Mouse (Mus musculus): ENCODE measurements at regions not wholly inside any gene's neighbourhood (a gene's known extent, or its start where the extent isn't known, plus 50 kb on each side); places are given as distances from the start of the nearest gene placed in this dataset.

DNA sequence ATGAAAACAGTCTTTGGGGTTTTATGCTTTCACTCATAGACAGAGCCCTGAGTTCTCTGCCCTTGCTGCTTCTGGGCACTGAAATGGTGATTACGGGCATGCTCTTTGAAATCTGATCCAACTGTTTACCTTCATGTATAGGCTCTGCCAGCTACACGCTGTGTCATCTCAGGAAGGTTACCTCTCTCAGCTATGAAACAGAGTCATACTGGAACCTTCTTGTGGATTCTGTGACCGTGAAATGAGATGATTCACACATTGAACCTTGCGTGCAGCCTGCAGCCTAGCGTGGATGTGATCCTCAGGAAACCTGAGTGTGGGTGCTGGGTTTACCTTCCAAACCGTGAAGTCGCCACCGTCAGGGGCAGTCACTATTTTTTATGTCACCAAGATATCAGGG lies 189.7 kb upstream of the Spdye4c start:
- DNase-seq (ENCODE audit: low spot score) = no peak

DNA sequence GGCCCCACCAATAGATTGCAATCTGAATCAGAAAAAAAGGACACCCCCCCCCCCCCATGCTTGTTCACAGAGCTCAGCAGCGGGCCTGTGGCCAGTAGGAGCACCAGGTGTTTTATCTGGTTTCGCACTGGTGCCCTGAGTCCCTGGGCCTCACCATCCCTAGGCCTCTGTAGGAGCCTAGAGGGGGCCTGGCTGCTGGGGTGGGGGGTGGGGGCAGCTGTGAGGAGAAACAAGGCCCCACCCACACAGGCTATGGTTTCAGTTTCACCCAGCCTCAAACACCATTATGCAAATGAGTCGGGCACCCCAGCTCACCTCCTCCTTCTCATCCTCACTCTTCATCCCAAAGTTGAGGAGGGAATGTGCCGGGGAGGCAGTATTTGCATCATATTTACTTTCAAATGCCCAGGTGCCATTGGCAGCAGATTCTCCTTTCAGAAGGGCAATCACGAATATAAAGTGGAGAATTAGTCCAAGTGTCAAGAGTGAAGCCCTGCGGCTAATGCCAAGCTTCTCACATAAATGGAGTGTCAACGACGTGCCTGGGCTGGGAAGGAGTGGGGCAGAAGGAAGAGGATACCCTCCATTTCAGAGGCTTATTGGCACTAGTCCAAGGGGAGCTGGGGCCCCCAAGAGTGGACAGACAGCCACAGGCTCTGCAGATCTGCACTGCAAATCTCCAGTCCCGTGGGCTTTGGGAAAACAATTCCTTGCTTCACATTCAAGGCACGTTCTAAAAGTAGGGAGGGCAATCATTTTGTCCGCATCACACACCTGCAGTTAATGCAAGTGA lies 187.7 kb upstream of the Spdye4c start:
- no peak for DNase-seq (ENCODE audit: low spot score)

DNA sequence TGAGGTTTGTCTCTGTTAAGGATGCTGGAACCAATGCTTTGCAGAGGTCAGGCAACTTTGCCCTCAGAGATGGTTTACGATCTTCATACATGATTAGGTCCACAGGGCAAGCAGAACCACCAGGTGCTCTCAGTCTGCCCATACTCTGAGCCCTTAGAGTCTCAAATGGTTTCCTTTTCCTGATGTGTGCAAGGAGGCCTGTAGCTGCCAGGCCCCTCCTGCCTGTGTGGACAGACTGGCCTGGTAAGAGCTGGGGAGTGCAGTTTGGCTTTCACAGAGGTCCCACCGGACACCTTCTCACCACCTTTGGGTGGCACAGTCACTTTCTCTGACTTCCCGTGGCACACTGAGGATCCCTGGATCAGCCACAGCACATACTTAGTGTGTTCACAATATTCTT lies 186.6 kb upstream of the Spdye4c start:
- no peak for DNase-seq (ENCODE audit: low spot score)

DNA sequence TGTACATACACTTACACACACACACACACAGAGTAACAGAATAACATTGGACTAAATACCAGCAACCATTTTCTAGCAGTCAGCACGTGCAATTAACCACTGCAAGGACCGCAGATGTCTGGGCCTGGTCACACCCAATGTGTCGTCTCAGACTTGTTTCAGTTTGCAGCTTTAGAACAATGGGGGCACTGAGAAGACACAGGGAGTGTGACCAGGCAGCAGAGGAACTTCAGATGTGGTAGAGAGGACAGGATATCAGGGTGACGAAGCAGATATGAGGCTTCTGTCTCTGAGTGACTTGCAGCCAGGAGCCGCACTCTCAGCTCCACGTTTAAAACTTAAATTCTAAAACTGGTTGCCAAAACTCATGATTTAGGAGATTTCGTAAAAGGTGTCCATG lies 183.9 kb upstream of the Spdye4c start:
- DNase-seq (ENCODE audit: low spot score) = no peak

DNA sequence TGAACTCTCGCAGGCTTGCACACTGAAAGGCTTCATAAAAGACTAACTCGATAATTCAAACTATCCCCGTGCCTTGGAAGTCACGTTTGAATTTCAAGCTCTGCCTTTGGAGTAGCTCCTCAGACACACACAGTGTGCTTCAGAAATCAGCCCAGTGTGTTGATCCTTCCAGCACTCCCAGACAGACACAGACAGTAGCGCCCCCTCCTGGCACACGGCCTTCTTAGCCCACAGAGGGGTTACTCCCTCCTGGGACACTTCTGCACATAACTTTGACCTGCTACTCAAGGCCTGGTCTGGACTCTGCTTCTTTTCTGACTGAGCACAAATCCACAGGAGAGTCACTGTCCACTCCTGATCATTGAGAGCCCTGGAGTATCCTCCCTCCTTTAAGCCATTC lies 182.3 kb upstream of the Spdye4c start:
- DNase-seq (ENCODE audit: low spot score) = no peak

DNA sequence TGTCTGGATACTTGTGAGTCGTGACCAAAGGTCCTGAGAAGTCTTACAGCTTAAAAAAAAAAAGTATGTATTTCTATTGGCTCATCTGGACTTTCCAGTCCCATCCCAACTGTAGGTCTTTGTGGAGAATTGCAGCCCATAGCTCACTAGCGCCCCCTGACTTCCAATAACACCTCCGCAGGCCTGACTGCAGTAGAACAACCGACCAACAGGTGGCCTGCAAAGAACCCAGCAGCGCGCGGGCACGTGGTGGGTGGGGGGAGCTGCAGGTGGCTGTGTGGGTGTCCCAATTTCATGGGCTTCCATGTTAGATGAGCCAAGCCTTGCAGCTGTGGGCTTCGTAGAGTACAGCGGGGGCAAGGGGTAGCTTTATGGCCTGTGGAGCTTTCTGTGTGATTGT lies 178.7 kb upstream of the Spdye4c start:
- DNase-seq (ENCODE audit: low spot score) = peak; percentile 19

DNA sequence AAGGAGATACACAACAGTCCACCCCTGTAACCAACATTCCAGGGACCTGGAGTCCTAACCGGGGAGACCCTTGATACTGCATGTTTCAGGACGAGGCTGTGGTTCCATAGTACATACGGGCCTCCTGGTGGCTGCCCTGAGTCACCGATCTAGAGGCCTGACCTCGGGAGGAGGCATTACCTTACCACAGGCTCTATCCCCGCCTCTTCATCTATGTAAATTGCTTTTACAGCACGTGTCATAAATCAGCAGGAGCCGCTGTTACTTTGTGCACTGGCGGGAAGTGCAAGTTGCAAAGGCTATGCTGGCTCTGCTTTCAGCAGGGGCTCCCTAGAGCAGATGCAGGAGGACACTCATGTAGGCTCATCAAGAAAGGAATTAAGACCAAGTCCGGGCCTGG lies 178.0 kb upstream of the Spdye4c start:
- DNase-seq (ENCODE audit: low spot score) = no peak

DNA sequence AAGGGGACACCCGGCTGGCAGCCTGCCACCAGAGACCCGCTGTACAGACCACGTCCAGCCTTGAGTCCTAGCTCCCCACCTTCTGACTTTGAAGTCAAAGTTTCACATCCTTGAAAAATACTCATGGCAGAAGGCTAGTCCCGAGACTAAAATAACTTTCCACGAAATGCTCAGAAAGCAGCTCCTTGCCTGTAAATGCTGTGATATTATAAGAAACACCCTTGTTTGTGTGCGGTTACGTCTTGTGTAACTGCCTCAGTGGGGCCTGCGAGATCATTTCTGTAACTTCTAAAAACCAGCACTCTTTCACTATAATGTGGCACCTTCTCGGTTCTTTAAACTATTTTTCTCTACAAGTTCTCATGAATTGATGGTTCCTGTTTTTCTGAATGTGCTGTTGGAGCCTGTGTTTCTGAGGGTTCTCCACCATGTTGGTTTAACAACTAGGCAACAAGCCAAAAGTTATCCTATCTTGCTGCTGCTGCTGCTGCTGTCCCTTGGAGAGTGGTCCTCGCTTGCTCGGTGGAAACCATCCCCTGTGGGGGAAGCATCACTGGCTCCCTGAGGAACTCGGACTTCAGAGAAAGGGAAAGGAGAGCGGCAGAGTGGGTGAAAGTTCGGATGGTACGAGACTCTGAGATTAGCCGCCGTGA lies 176.3 kb upstream of the Spdye4c start:
- DNase-seq (ENCODE audit: low spot score) = no peak

DNA sequence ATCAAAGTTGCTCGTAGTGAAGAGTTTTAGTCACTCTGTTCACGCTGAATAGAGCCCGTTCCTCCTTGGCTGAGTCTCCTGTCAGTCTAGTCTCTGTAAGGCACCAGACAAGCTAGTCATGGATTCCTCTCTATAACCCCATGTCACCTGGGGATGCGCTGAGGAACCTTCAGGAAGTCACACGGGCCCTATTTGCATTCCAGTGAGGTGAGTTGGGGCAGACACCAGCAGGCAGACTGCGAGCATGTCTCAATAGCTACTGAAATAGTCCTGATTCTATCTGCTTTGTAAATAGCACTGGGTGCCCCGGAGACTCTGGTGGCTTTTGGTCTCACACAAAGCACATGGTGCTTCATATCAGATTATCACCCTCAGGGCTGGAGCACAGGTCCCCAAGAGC lies 174.6 kb upstream of the Spdye4c start:
- no peak for DNase-seq (ENCODE audit: low spot score)

DNA sequence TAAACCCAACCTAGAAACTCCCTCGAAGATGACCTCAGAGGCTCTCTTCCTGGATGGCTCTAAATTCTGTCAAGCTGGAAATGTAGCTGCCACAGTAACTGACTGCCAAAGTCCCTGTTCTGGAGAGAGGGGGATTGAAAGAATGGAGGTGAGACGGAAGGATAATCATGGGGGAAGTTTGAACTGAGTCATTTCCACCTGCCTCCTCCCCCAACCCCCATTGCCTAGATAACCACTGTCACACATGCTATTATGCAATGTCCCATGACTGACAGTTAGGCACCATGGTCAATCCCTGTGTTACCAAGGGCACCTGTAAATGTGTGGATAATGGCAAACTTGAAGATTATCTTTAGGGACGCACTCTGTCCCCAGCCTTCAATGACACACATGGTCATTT lies 172.0 kb upstream of the Spdye4c start:
- no peak for DNase-seq (ENCODE audit: low spot score)

DNA sequence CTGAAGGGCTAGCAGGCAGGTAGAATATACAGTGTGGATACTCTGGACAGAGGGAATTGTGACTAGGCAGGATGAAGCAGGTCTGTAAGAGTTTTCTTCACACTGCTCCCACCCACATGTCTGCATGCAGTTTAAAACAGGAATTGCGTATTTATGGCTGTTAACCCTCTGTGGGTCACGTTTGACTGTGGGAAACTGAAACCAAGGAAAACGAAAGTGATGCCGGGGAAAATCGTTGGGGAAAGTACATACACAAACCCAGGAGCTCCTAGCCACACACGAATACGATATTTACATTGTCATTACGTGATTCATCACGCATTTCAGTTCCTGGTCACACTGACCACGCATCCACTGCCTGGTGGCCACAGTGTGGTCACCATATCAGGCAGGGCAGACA lies 170.6 kb upstream of the Spdye4c start:
- DNase-seq (ENCODE audit: low spot score) = no peak

DNA sequence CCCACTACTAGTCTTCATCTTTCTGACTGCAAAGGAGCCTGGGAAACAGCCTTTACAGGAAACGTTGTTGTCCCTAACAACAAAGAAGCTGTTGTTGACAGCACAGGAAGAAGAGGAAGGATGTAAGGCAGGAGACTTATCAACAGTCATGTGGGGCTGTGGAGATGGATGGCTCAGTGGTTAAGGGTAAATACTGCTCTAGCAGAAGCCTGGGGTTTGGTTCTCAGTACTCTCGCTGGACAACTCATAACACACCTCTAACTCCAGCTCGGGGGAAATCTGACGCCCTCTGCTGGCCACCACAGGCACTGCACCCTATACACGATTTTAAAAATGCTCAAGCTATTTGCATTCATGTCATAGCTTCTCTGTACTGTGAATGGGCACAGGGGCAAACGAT lies 168.3 kb upstream of the Spdye4c start:
- no peak for DNase-seq (ENCODE audit: low spot score)

DNA sequence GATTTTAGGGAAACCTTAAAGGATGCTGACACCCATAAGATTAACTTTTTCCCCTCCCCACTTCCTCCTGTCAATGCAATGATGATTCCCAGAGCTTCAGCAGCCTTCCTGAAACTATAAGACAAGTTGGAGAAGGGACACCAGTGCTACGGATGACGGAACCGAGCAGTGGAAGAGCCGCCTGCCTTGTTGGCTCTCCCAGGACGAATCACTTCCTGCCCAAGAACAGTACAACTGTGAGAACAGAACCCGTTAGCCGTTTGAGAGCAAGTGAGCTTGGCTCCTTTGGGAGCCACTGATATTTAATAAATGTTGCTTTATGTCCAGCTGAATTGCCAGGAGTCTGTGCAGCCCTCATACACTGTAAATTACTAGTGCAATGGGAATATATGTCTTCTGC lies 166.8 kb upstream of the Spdye4c start:
- DNase-seq (ENCODE audit: low spot score) = no peak

DNA sequence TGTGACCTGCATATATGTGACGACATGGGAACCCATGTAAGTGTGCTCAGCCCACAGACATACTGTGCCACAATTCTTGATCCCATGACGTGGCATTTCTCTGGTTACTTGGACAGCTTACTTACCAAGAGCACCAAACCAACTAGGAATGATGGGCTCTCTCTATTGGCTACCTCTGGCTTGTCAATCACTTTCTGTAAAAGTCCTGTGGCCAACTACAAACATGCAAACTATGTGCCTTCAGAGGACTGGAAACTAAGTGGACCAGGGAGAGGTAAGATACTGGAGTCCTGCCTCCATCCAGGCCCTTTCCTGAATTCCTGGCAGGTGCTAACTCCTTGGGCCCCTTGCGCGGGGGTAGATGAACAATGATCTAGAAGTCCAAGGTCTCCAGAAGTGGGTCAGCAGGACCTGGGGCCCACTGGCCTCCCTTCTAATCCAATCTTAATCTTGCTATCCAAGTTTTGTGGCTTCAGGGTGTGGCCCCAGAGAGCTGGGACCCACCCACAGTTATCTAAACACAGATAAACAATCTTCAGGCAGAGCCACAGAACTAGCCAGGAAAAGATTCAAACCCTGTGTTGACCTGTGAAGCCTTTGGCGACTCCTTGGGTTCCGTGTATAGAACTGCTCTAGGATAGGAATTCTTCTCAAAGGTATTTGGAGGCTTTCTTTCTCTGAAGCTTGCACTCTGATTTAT lies 163.7 kb upstream of the Spdye4c start:
- no peak for DNase-seq (ENCODE audit: low spot score)

DNA sequence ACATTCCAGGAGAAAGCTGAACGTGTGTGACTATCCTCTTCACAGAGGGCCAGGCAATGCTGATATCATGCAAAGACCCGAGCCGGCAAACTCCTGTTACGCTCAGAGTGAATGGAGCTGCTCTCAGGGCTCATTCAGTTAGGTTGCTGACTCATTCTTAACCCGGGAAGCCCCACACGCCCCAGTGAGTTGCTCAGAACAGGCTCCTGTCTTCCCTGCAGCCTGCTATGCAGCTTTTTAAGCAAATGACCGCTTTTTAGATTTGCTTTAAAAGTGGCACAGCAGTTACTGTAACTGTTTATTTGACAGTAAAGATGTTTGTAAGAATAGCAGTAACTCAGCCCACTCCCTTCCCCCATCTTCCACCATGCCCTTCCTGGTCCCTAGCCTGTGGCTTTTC lies 162.9 kb upstream of the Spdye4c start:
- DNase-seq (ENCODE audit: low spot score) = no peak

DNA sequence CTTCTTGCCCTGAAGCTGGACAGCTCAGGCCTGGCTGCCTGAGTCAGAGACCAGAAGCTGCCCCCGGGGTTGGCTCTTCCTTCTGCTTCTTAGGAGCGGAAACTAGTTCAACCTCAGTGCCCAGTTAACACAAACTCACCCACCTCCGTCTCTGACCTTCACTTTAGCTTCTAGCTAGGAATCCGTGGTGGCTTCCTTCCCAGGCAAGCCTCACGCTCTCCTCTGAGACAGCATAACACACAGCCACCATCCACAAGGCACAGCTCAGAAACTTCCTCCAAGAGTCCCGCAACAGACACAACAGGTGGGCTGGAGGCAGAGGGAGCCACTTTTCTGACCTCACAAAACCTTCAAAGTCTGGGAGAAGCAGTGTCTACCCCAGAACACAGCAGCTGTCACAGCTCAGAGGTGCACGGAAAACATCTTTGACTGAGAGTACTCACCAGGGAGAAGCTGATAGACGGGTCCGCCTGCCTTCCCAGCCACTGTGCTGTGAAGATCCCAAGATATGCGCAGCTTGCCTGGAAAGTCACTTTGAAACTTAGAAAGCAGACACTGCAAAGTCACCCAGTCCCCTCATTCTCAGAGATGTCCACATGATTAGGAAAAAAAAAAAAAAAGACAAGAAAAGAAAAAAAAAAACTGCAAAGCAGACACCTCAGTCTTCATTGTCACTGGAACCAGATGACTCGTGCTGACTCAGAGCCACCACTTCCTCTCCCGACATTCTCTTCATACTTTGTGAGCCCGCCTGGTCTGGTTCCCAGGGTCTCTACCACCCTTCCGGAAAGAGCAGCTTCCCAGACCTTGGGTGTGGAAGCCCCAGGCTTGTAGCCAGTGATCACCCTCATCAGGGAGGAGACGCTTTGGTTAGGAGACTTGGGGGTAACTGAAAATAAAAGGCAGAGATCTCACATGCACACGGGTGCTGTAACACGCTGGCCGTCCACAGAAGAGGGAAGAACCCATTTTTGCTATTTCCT lies 162.1 kb upstream of the Spdye4c start:
- peak; percentile 15 for DNase-seq (ENCODE audit: low spot score)

DNA sequence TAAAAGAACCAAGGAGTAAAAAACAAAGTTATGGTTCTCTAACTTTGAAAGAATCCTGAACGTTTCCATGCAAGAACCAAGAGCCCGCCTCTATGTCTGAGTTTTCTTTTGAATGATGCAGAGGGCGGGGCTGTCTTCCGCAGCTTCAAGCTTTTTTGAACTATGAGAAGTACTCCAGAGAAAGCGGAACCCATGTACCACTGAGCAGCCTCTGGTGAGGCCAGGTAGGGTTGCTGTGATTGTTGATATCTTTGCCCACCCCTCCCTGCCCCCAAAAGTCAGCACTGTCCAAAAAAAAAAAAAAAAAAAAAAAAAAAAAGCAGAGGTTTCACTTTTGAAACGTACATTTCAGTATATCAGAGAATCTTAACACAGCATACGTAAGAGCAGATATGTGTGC lies 161.2 kb upstream of the Spdye4c start:
- no peak for DNase-seq (ENCODE audit: low spot score)

DNA sequence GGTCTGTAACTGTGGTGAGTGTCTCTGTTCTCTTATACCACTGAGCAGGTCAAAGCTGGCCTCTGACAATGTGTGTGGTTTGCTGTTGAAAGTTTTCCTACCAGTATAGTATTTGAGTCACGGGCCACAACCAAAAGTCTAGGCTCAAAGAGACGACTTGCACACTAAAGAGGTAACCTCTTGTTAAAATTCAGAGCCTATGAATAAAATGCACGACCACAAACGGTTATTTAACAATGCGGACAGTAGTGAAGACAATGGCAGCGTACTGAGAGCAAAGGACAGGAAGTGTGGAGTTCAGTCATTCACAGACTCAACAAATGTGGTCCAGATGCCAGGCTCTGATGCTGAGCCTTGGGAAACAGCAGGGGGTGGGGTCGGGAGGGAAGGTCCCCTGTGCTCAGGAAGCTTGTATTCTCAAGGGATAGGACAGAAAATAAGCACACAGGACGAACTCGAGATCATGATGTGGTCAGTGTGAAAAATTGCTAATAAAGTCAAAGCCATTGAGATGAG lies 160.2 kb upstream of the Spdye4c start:
- no peak for DNase-seq (ENCODE audit: low spot score)

DNA sequence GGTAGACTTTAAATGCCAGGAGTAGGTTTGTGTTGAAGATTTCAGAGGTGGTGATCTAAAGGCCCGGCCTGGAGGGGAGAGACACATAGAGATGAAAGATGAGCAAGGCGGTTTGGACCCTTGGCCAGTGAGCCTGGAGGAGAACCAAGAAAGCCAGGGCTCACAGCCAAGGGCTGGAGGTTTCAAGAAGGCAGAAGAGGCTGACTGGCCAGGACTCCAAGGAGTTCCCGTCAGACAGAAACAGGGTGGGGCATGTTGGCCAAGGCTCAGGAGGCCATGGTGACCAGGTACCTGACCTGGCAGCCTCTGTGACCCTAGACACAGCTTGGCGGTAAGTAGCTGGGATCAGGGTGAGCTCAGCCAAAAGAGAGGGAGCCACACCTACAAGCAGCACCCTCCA lies 159.3 kb upstream of the Spdye4c start:
- DNase-seq (ENCODE audit: low spot score) = peak; percentile 47

DNA sequence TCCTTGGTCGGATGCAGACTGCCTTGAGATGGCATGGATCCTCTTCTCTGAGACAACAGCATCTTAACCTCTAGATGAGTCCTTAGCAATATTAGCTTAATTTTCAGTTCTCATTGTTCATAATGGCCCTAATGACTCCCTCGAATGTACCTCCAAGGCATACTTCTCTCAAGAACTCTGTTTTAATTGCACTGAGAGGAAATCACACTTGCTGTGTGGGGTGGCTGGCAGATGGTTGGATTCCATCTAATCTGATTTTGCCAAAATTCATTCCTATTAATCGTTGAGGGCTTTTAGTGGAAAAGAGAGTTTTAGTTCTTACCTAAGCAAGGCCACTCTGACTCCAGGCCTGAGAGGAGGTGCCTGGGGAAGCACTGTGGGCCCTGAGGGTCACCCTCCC lies 158.3 kb upstream of the Spdye4c start:
- no peak for DNase-seq (ENCODE audit: low spot score)

DNA sequence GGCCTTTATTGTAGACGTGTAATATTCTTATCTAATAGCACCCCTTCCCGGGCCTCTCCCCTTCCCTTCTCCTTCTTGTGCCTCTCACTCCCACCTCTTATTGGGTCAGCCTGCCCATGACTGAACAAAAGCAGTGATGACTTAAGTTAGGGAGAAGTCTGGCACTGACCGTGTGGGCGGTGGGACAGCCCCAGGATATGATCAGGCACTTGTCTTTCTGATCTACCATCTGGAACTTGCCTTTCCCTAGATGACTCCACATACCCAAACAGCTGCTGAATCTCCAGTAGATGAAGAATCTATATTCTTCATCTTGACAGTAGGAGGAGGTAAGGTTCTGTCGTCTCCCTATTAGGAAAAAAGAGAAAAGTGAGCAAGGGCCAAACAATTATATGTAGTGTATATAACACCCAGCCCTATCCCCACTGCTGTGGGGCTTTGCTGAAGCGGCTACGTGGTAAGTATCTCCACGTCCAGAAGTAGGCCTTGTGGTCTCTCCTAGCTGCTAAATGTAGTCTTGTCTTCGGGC lies 157.4 kb upstream of the Spdye4c start:
- no peak for DNase-seq (ENCODE audit: low spot score)

All from ovary, adult 18-20 months (tissue).